Mouse (Mus musculus) embryonic facial prominence, embryonic 15.5 days (tissue): Measurements from ENCODE around the gene Rhbdd2. TPM values are rescaled to one million over a fixed set of nuclear protein-coding genes. Genes with fewer than 3 reads are reported as not detected.

Source experiments
- ATAC-seq: fragments of 200-750 bp; cut with Nextera tagmentation; 2 replicates; pipeline ENCODE4 v1.8.0; 2017; ENCODE audit warnings: low read depth, moderate TSS enrichment; ENCODE audit not compliant: insufficient number of reproducible peaks, low FRiP score, low TSS enrichment
- H3K27ac ChIP-seq: fragments of 300-500 bp; sonication (generic); replicated peaks from 2 replicates; pipeline ENCODE4 v1.5.1; 2015; ENCODE audit warnings: mild to moderate bottlenecking, inconsistent platforms
- H3K27me3 ChIP-seq: fragments of 300-500 bp; sonication (generic); 2 replicates; pipeline ENCODE4 v1.6.1; 2015; ENCODE audit warnings: inconsistent platforms
- H3K36me3 ChIP-seq: fragments of 300-500 bp; sonication (generic); 2 replicates; pipeline ENCODE4 v1.6.1; 2015; ENCODE audit warnings: mild to moderate bottlenecking, inconsistent platforms
- H3K4me1 ChIP-seq: fragments of 300-500 bp; sonication (generic); 2 replicates; pipeline ENCODE4 v1.6.1; 2015; ENCODE audit warnings: inconsistent platforms
- H3K4me2 ChIP-seq: fragments of 300-500 bp; sonication (generic); replicated peaks from 2 replicates; pipeline ENCODE4 v1.6.1; 2015; ENCODE audit warnings: mild to moderate bottlenecking, inconsistent platforms
- H3K4me3 ChIP-seq: fragments of 300-500 bp; sonication (generic); replicated peaks from 2 replicates; pipeline ENCODE4 v1.5.1; 2015; ENCODE audit warnings: mild to moderate bottlenecking, inconsistent platforms
- H3K9ac ChIP-seq: fragments of 300-500 bp; sonication (generic); 2 replicates; pipeline ENCODE4 v1.6.1; 2015; ENCODE audit warnings: inconsistent platforms
- H3K9me3 ChIP-seq: fragments of 300-500 bp; sonication (generic); replicated peaks from 2 replicates; pipeline ENCODE4 v1.6.1; 2016; ENCODE audit warnings: inconsistent platforms
- WGBS: fragments of 180-500 bp; shearing (Covaris S2); methylation state at CpG from one replicate; pipeline ENCODE4 v1.1.7; 2015; 5-methylcytosine and 5-hydroxymethylcytosine counted together
- polyA plus RNA-seq: library from polyadenylated mRNA; unstranded; fragments of >200 nt; fragmentation: Nextera tagmentation; extraction: Ambion mirVana; gene quantifications from 2 replicates; pipeline ENCODE4 v1.2.1, GENCODE M21; 2015

Gene Rhbdd2
- polyA plus RNA-seq, 1 experiment from 2014 or later = 39.9 TPM

DNA sequence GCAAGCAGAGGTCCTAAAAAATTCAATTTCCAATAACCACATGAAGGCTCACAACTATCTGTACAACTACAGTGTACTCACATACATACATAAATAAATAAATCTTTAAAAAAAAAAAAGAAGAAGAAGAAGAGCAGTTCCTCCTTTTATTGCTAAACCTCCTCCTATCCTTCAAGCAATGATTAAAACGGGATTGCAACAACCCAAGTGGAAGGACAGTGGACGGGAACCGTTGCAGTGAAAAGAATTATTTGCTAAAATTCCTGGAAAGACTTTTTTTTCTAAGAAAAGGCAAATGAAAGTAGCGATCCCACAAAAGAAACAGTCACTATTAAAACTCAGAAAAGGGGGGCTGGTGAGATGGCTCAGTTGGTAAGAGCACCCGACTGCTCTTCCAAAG, 34.5 kb downstream of the Rhbdd2 start:
- Histone ChIP-seq H3K4me2 (no peak overlapping the region), H3K36me3 (no peaks in the 10 kb centered on the region), H3K4me1 (peaks cover 4% of the 10 kb centered on the region; the same call in 1 of the 2 replicates), H3K4me3 (no peak overlapping the region), H3K27ac (no peak overlapping the region), H3K27me3 (no peaks in the 10 kb centered on the region), H3K9ac (no peak overlapping the region), H3K9me3 (no peaks in the 10 kb centered on the region)
- ATAC-seq = no peak
- 85% methylated on average over 5 of the region's 5 CpGs for WGBS

- no peaks in the 10 kb centered on the region for H3K27me3 ChIP-seq
- H3K27ac ChIP-seq = no peak overlapping the region
- H3K36me3 ChIP-seq = no peaks in the 10 kb centered on the region
- no peak for ATAC-seq
- H3K9me3 ChIP-seq = no peaks in the 10 kb centered on the region
- no peak overlapping the region for H3K9ac ChIP-seq
- H3K4me2 ChIP-seq = no peak overlapping the region
- no peak overlapping the region for H3K4me3 ChIP-seq
- WGBS = 70% methylated on average over 7 of the region's 7 CpGs
- peaks cover 4% of the 10 kb centered on the region; the same call in 1 of the 2 replicates for H3K4me1 ChIP-seq
Observed at GRCm38 (mm10) chr5:135668071-135668470, 35.7 kb downstream of the Rhbdd2 start.

- ATAC-seq = peak; percentile 67; the same call in 1 of the 2 replicates
- H3K27ac ChIP-seq = 0 out of 2 replicates have a peak within 1 kb of the TSS, but pooled peaks have one; percentile 34
- H3K27me3 ChIP-seq = no peaks in the 10 kb centered on the region
- no peak within 1 kb of the TSS for H3K4me2 ChIP-seq
- no peaks in the 10 kb centered on the region for H3K36me3 ChIP-seq
- peaks cover 6% of the 10 kb centered on the region for H3K4me1 ChIP-seq
- H3K9ac ChIP-seq = no peak within 1 kb of the TSS
- H3K4me3 ChIP-seq = peak within 1 kb of the TSS; percentile 15; the same call in 1 of the 2 replicates
- no peaks in the 10 kb centered on the region for H3K9me3 ChIP-seq
- 31% methylated on average over 9 of the region's 9 CpGs for WGBS
Observed at GRCm38 (mm10) chr5:135669741-135670275, 37.4 kb downstream of the Rhbdd2 start, which contains the start of gene Por. Gene Por, plus strand, starts transcription at chr5:135670033.

DNA sequence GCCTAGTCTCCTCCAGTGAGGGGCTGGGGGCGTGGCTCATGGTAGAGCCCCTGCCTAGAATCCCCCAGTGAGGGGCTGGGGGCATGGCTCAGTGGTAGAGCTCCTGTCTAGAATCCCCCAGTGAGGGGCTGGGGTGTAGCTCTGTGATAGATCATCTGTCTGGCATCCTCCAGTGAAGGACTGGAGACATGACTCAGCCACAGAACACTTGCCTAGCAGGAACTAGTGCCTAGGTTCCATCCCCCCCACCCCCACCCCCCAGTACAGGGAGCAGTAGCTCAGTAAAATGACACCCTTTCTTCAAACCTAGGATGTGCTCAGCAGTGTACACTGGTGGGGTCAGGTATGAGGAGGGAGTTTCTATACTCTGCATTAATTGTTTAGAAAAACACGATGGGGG, 38.5 kb downstream of the Rhbdd2 start:
- 66% methylated on average over 2 of the region's 2 CpGs for WGBS
- Histone ChIP-seq H3K4me2 (no peak overlapping the region), H3K9ac (no peak overlapping the region), H3K36me3 (no peaks in the 10 kb centered on the region), H3K4me3 (no peak overlapping the region), H3K27ac (no peak overlapping the region), H3K4me1 (peaks cover 10% of the 10 kb centered on the region), H3K9me3 (no peaks in the 10 kb centered on the region), H3K27me3 (no peaks in the 10 kb centered on the region)
- no peak for ATAC-seq

DNA sequence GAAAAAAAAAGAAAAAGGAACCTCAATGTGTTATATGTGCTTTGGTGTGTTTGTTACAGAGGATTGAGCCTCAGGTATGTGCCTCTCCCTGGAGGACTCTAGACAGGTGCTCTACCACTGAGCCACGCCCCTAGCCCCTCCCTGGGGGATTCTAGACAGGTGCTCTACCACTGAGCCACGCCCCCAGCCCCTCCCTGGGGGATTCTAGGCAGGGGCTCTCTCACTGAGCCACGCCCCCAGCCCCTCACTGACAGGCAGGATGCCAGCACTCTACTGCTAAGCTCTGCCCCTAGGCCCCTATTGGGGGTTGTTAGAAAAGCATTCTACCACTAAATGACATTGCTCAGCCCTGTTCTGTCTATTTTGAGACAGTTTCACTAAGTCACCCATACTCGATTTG, 40.1 kb downstream of the Rhbdd2 start:
- H3K27ac ChIP-seq = no peak overlapping the region
- no peak overlapping the region for H3K9ac ChIP-seq
- H3K4me3 ChIP-seq = no peak overlapping the region
- H3K36me3 ChIP-seq = no peaks in the 10 kb centered on the region
- no peak overlapping the region for H3K4me2 ChIP-seq
- 58% methylated on average over 4 of the region's 4 CpGs for WGBS
- no peaks in the 10 kb centered on the region for H3K9me3 ChIP-seq
- no peak for ATAC-seq
- peaks cover 10% of the 10 kb centered on the region for H3K4me1 ChIP-seq
- H3K27me3 ChIP-seq = no peaks in the 10 kb centered on the region

- Histone ChIP-seq H3K9ac (no peak overlapping the region), H3K9me3 (no peaks in the 10 kb centered on the region), H3K4me2 (no peak overlapping the region), H3K36me3 (no peaks in the 10 kb centered on the region), H3K4me3 (no peak overlapping the region), H3K4me1 (peaks cover 10% of the 10 kb centered on the region), H3K27ac (no peak overlapping the region), H3K27me3 (no peaks in the 10 kb centered on the region)
- 58% methylated on average over 5 of the region's 5 CpGs for WGBS
- ATAC-seq = no peak
Observed at GRCm38 (mm10) chr5:135672980-135673379, 40.6 kb downstream of the Rhbdd2 start.

DNA sequence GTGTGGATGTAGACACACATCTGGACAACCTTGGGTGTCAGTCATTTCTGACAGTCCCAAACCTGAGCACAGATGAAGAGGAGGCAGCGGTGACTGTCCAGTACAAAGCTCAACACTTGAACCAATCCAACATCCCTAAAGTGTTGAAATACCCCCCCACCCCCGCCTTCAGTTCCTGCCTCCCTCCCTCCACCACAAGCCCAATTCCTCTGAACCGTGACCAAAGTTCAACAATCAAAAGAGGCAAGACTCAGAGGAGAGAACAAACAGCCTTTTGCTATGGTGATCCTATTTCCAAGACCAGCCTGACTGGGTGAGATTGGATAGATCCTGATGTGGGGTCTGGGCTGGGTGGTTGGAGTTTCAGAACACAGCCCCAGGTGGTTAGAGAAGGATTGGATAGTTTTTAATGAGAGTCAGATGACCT, 41.9 kb downstream of the Rhbdd2 start:
- 0 out of 2 replicates have a peak, but pooled peaks have one; percentile 25 for ATAC-seq
- 13% methylated on average over 3 of the region's 3 CpGs for WGBS
- H3K4me3 ChIP-seq = no peak overlapping the region
- no peaks in the 10 kb centered on the region for H3K27me3 ChIP-seq
- H3K9ac ChIP-seq = no peak overlapping the region
- no peaks in the 10 kb centered on the region for H3K9me3 ChIP-seq
- H3K4me2 ChIP-seq = no peak overlapping the region
- peaks cover 10% of the 10 kb centered on the region for H3K4me1 ChIP-seq
- H3K36me3 ChIP-seq = no peaks in the 10 kb centered on the region
- no peak overlapping the region for H3K27ac ChIP-seq

DNA sequence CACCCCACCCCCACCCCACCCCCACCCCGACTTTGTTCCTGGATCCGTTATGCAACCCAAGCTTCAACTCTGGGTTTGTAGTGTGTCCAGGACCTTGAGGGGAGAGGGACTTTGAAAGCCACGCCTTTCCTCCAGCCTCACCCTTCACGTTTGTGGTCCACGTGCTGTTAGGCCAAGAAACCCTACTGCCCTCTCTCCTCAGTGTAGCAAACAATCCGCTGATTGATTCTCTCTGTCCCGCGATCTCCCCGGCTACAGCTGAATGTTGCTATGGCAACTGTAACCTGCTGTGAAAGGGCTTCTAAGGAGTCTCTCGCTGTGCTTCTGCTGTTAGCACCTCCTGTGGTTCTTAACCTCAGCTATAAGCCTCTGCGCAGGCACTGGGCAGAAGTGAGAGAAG, 42.4 kb downstream of the Rhbdd2 start:
- H3K4me1 ChIP-seq = peaks cover 9% of the 10 kb centered on the region
- peak overlapping the region; percentile 34; the same call in 1 of the 2 replicates for H3K27ac ChIP-seq
- no peaks in the 10 kb centered on the region for H3K27me3 ChIP-seq
- 0 out of 2 replicates have a peak, but pooled peaks have one; percentile 26 for ATAC-seq
- no peaks in the 10 kb centered on the region for H3K9me3 ChIP-seq
- peak overlapping the region; percentile 18; the same call in 1 of the 2 replicates for H3K4me2 ChIP-seq
- 1% methylated on average over 11 of the region's 11 CpGs for WGBS
- H3K4me3 ChIP-seq = no peak overlapping the region
- H3K9ac ChIP-seq = no peak overlapping the region
- no peaks in the 10 kb centered on the region for H3K36me3 ChIP-seq

DNA sequence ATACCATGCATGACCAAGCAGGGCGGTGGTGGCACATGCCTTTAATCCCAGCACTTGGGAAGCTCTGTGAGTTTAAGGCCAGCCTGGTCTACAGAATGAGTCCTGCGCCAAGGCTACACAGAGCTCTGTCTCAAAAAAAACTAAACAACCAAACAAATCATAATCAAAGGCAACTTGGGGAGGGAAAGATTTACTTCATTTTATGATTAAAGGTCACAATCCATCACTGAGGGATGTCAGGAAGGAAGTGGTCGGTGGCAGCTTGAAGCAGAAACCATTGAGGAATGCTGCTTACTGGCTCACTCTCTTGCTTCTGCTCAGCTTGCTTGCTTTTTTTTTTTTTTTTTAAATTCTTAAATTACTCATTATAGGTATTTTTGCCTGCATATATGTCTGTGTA, 44.3 kb downstream of the Rhbdd2 start:
- Histone ChIP-seq H3K27ac (no peak overlapping the region), H3K4me1 (peaks cover 5% of the 10 kb centered on the region), H3K27me3 (no peaks in the 10 kb centered on the region), H3K36me3 (no peaks in the 10 kb centered on the region), H3K9ac (no peak overlapping the region), H3K4me2 (no peak overlapping the region), H3K4me3 (no peak overlapping the region), H3K9me3 (no peaks in the 10 kb centered on the region)
- WGBS = 68% methylated on average over 3 of the region's 3 CpGs
- ATAC-seq = no peak

DNA sequence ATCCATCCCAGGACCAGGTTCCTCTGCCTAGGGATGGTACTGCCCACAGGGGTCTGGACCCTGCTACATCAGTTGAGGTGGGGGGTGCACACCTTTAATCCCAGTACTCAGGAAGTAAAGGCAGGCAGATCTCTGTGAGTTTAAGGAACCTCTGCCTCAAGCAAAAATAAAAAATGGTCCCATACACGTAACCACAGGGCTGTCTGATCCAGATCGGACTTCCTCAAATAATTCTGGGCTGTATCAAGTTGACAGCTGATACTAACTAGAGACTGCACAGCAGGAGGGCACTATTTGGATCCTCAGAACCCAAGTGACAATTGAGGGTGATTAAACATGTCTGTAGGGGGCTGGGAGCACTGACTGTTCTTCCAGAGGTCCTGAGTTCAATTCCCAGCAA, 44.8 kb downstream of the Rhbdd2 start:
- Histone ChIP-seq H3K36me3 (no peaks in the 10 kb centered on the region), H3K4me2 (no peak overlapping the region), H3K27me3 (no peaks in the 10 kb centered on the region), H3K27ac (no peak overlapping the region), H3K4me1 (peaks cover 5% of the 10 kb centered on the region), H3K9me3 (no peaks in the 10 kb centered on the region), H3K9ac (no peak overlapping the region), H3K4me3 (no peak overlapping the region)
- no peak for ATAC-seq
- WGBS = 77% methylated on average over 2 of the region's 2 CpGs

- no peak overlapping the region for H3K27ac ChIP-seq
- no peak overlapping the region for H3K4me2 ChIP-seq
- WGBS = 87% methylated on average over 6 of the region's 6 CpGs
- H3K36me3 ChIP-seq = no peaks in the 10 kb centered on the region
- H3K4me3 ChIP-seq = no peak overlapping the region
- H3K9me3 ChIP-seq = no peaks in the 10 kb centered on the region
- no peak overlapping the region for H3K9ac ChIP-seq
- H3K27me3 ChIP-seq = no peaks in the 10 kb centered on the region
- no peak for ATAC-seq
- peaks cover 5% of the 10 kb centered on the region for H3K4me1 ChIP-seq
Observed at GRCm38 (mm10) chr5:135678481-135678880, 46.1 kb downstream of the Rhbdd2 start.

GRCm38 (mm10) chr5:135680967-135681545, 48.6 kb downstream of the Rhbdd2 start:
- Histone ChIP-seq H3K27me3 (no peaks in the 10 kb centered on the region), H3K9ac (no peak overlapping the region), H3K36me3 (no peaks in the 10 kb centered on the region), H3K4me3 (no peak overlapping the region), H3K4me1 (no peaks in the 10 kb centered on the region), H3K4me2 (no peak overlapping the region), H3K27ac (no peak overlapping the region), H3K9me3 (no peaks in the 10 kb centered on the region)
- no peak for ATAC-seq
- WGBS = 72% methylated on average over 6 of the region's 6 CpGs
